Mouse (Mus musculus): ENCODE measurements around the gene Kif19a. TPM values are rescaled to one million over a fixed set of nuclear protein-coding genes. Genes with fewer than 3 reads are reported as not detected.

Kif19a gene
- not detected in 2 replicates for polyA plus RNA-seq (2011; ENCODE audit: insufficient read length, low read depth, missing spikeins)

DNA sequence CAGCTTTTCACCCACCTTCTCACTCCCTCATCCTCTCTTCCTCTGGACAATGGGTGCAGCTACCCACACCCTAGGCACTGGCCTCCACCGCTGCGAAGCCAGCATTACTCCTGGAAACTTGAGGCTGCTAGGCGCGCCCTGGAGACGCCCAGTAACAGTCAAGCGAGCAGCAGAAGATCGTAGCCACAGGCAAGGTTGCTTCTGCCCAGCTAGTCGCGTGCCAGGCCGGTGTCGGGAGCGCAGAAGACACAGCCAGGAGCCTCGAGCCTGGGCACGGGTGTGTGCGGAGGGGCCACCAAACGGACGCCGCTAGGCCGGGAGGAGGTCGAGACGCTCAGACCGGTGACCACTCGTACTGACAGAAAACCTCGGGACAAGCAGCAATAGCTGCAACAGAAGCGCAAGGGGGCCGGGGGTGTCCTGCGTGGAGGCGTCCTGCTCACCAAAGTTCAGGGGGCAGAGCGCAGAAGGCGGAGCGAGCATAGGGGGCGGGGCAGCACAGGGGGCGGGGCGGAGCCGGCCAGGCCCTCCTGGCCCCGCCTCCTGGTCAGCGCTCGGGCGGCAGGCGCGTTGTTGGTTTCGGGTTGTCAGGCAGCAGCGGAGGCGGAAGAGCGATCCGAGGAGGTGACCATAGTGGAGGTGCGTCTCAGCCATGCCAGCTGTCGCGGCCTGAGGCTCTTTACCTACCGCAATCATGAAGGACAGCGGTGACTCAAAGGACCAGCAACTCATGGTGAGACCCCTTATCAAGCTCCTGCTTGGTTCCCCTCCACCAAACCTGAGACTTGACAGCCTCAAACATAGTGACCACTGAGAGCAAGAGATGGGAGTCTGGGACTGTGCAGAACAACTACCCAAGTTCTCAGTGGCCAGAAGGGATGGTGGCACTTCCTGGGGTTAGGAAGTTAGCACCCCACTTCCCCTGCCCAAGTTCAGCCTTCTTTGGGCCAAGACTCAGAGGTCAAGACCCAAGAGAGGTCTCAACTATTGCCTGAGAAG is at the start of gene Kif19a:
Gene Kif19a, plus strand, starts transcription at position 569 of the 999 bp plus-strand sequence.
- peak within 1 kb of the TSS; percentile 43 for H3K4me3 ChIP-seq (ENCODE audit: insufficient read depth, low read length)
- no peak for TF ChIP-seq CTCF (IDR thresholded peaks at IDR 0.05; ENCODE audit: borderline replicate concordance, insufficient read depth, low read length)
- TF ChIP-seq POLR2A (IDR thresholded peaks at IDR 0.05; ENCODE audit: low read depth, low read length) = no peak
- H3K4me1 ChIP-seq (ENCODE audit: control insufficient read depth, insufficient read depth, low read length) = no peaks in the 10 kb centered on the region

DNA sequence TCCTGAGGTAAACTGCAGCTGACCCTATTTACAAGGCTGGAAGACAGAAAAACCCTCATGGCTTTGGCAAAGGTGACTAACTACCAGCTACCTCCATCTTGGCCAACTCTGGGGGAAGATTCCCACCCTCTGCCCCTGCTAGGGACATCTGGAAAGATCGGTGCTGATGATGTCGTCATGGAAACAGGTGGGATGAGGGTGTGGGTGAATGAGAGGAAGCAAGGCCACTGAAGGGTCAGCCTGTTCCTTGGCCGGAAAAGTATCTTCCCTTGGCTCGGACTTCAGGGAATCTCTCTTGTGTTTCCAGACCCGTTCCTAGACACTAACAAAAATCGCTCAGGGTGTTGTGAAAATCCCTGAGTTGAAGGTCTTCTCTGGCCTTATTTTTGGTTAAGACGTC is 49.7 kb upstream of the Kif19a start:
- H3K27ac ChIP-seq (ENCODE audit: insufficient read depth, low read length) = no peak overlapping the region
- H3K4me3 ChIP-seq (ENCODE audit: insufficient read depth, low read length) = no peak overlapping the region
- TF ChIP-seq CTCF (IDR thresholded peaks at IDR 0.05; ENCODE audit: borderline replicate concordance, insufficient read depth, low read length) (no peak), POLR2A (IDR thresholded peaks at IDR 0.05; ENCODE audit: low read depth, low read length) (no peak)
- no peaks in the 10 kb centered on the region for H3K4me1 ChIP-seq (ENCODE audit: control insufficient read depth, insufficient read depth, low read length)

More for the DNA sequence above, at the start of gene Kif19a:
- H3K27ac ChIP-seq (ENCODE audit: insufficient read depth, low read length) = no peak within 1 kb of the TSS

DNA sequence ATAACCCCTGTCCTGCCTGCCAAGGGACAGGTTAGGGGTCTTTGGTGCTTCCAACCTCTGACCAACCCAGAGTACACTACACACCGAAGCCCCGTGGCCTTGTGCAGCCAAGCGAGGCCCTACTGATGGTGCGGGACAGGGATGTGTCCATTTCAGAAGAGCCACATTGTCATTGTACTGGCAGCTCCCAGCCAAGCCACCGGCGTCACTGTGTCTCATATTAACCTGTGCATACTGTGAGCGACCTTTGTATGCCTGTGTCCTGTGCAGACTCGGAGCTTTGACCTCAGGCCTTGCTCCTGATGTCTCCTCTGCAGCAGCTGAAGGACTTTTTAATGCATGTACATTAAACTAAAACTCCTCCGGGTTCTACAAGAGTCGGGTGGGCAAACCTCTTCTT is 44.7 kb upstream of the Kif19a start:
- peaks cover 7% of the 10 kb centered on the region for H3K4me1 ChIP-seq (ENCODE audit: control insufficient read depth, insufficient read depth, low read length)
- TF ChIP-seq POLR2A (IDR thresholded peaks at IDR 0.05; ENCODE audit: low read depth, low read length) (no peak), CTCF (IDR thresholded peaks at IDR 0.05; ENCODE audit: borderline replicate concordance, insufficient read depth, low read length) (no peak)
- no peak overlapping the region for H3K4me3 ChIP-seq (ENCODE audit: insufficient read depth, low read length)
- H3K27ac ChIP-seq (ENCODE audit: insufficient read depth, low read length) = no peak overlapping the region

DNA sequence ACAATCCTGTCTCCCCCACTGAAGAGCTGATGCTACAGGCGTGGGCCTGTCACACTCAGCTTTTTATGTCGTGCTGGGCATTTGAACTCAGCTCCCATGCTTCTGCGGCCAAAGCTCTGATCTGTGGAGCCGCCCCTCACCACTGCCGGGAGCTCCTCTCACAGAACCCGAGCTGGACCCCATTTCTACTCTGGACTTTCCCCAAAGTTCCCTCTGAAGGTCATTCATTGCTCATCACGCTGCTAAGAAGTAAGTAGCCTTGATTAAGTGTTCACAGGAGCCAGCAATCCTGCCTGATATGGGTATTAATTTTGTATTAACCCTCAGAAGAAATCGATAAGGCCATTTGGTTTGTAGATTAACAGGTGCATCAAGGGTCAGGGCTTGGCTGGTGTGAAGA is 42.8 kb upstream of the Kif19a start:
- no peak for TF ChIP-seq CTCF (IDR thresholded peaks at IDR 0.05; ENCODE audit: borderline replicate concordance, insufficient read depth, low read length)
- TF ChIP-seq POLR2A (IDR thresholded peaks at IDR 0.05; ENCODE audit: low read depth, low read length) = no peak
- Histone ChIP-seq H3K27ac (ENCODE audit: insufficient read depth, low read length) (no peak overlapping the region), H3K4me1 (ENCODE audit: control insufficient read depth, insufficient read depth, low read length) (peaks cover 13% of the 10 kb centered on the region), H3K4me3 (ENCODE audit: insufficient read depth, low read length) (no peak overlapping the region)

DNA sequence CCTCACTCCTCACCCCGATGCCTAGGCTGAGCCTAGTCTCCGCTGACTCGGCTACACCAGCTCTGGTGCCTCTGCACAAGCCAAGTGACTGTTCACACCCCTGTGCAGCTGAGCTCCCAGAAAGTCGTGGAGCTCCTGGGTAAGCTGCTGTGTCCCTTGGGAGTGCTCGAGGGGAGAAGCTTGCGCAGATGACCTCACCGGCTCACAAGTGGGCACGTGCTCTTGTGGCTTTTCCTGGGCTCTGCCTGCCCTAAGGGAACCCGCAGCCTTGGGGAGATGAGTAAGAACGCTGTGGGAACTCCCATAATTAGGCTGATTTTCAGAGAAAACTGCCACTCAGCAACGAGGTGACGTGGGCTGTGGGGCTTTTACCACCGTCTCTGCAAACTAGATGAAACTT is 42.2 kb upstream of the Kif19a start:
- TF ChIP-seq CTCF (IDR thresholded peaks at IDR 0.05; ENCODE audit: borderline replicate concordance, insufficient read depth, low read length) (no peak), POLR2A (IDR thresholded peaks at IDR 0.05; ENCODE audit: low read depth, low read length) (no peak)
- peaks cover 17% of the 10 kb centered on the region for H3K4me1 ChIP-seq (ENCODE audit: control insufficient read depth, insufficient read depth, low read length)
- H3K27ac ChIP-seq (ENCODE audit: insufficient read depth, low read length) = no peak overlapping the region
- H3K4me3 ChIP-seq (ENCODE audit: insufficient read depth, low read length) = no peak overlapping the region

DNA sequence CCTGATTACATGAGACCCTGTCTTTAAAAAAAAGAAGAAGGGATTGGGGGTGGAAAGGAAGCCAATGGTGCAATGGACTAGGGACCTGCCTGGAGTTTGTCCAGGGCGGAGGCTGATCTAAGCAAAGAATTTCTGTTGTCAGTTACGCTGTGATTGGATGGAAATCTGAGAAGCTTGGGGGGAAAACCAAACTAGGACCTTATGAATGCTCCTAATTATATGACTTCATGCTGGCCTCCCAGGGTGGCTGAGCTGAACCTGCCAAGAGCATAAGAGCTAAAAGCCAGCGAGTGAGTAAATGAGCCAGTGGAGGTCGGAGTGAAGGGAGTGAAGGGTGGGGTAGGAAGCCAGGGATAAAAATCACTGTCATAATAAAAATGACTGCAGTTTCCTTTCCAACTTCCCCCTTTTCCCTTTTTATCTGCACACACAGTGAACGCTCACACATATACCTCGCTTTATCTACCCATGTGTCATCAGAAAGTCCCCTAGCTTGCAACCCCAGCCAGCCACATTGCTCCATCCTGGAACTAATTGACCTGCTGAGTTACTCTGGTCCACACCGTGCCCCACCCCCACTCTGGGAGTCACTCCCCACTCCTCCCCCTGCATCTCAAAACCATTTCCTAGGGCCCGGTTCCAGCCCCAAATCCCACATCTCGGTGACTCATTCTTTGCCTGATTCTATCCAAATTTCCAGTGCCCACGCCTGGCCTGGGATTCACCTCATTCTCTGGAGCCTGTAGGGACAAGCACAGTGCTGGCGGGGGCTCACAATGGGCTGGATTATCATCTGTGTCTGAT is 40.2 kb upstream of the Kif19a start:
- no peak overlapping the region for H3K4me3 ChIP-seq (ENCODE audit: insufficient read depth, low read length)
- H3K27ac ChIP-seq (ENCODE audit: insufficient read depth, low read length) = peak overlapping the region; percentile 83
- H3K4me1 ChIP-seq (ENCODE audit: control insufficient read depth, insufficient read depth, low read length) = peaks cover 21% of the 10 kb centered on the region
- TF ChIP-seq CTCF (IDR thresholded peaks at IDR 0.05; ENCODE audit: borderline replicate concordance, insufficient read depth, low read length) = no peak
- no peak for TF ChIP-seq POLR2A (IDR thresholded peaks at IDR 0.05; ENCODE audit: low read depth, low read length)

DNA sequence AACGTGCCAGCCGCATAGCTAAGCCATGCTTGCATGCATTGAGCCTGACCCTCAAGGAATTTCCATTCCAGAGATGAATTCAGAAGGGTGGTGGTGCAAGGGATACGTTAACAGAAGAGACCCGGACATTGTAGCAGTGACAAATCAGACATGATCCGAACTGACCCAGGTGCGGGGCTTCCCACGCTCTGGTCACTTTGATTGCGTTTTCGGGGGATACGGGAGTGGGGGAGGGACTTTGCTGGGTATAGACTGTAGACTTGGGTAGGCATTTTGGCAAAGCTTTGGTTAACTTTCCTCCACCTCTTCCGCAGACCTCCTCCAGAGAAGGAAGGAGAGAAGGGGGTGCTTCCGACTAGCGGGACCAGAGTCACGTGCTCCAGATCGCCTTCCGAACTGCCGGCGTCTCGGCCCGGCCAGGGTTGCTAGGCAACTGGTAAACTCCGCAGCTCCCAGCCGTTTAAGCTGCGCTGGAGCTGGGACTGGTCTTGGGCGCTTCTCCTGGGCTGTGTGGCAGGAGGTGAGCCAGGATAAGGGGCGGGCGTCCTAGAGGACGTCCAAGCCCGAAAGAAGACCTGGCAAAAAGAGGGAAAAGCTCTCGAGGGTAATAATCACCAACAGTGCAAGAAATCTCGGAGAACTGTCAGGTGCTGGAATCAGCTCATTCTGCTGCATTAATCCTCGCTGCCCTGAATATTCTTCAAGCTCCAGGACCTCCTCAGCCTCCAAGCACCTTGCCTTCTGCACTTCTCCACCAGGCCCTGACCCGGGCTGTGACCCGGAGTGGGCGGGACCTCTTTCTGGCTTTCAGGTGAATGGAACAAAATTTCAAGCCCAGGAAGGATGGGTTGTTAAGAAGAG is 38.0 kb upstream of the Kif19a start, which contains the start of gene Dnaic2:
Gene Dnaic2, plus strand, starts transcription at position 444 of the 861 bp plus-strand sequence.
- no peak for TF ChIP-seq CTCF (IDR thresholded peaks at IDR 0.05; ENCODE audit: borderline replicate concordance, insufficient read depth, low read length)
- TF ChIP-seq POLR2A (IDR thresholded peaks at IDR 0.05; ENCODE audit: low read depth, low read length) = no peak
- Histone ChIP-seq H3K4me3 (ENCODE audit: insufficient read depth, low read length) (0 out of 2 replicates have a peak within 1 kb of the TSS, but pooled peaks have one; percentile 11), H3K27ac (ENCODE audit: insufficient read depth, low read length) (no peak within 1 kb of the TSS), H3K4me1 (ENCODE audit: control insufficient read depth, insufficient read depth, low read length) (peaks cover 21% of the 10 kb centered on the region)

DNA sequence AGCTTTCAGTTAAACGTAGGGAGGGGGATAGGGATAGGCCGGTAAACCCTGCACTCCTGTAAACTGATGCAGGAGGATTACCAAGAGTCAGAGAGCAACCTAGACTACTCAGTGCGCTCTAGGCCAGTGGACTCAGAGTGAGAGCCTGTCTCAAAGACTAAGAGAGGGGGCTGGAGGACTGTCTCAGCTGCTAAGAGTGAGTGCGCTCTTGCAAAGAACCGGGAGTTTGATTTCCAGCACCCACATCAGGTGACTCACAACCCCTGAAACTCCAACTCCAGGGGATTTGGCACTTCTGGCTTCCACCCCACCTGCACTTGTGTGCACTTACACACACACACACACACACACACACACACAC is 37.4 kb upstream of the Kif19a start:
- TF ChIP-seq POLR2A (IDR thresholded peaks at IDR 0.05; ENCODE audit: low read depth, low read length) (no peak), CTCF (IDR thresholded peaks at IDR 0.05; ENCODE audit: borderline replicate concordance, insufficient read depth, low read length) (no peak)
- Histone ChIP-seq H3K27ac (ENCODE audit: insufficient read depth, low read length) (no peak overlapping the region), H3K4me3 (ENCODE audit: insufficient read depth, low read length) (no peak overlapping the region), H3K4me1 (ENCODE audit: control insufficient read depth, insufficient read depth, low read length) (peaks cover 21% of the 10 kb centered on the region)

DNA sequence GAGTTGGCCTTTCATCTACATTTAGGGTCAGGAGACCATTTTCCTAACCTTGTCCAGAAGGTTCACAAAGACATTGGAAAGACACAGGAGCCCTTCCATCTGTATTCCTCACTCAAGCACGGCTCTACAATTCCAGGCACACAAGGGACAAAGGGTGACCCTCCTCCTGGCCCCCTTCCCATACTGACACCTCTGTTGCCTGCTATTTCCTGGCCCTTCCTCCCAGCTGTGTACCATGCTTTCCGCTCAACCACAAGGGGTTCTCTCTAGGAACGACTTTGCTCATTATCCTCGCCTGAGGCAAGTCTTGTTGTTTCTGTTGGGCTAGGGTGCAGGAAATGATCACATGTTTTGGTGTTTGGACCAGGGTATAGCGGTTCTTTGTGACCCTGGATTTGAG is 36.9 kb upstream of the Kif19a start:
- Histone ChIP-seq H3K4me3 (ENCODE audit: insufficient read depth, low read length) (no peak overlapping the region), H3K4me1 (ENCODE audit: control insufficient read depth, insufficient read depth, low read length) (peaks cover 21% of the 10 kb centered on the region), H3K27ac (ENCODE audit: insufficient read depth, low read length) (no peak overlapping the region)
- TF ChIP-seq CTCF (IDR thresholded peaks at IDR 0.05; ENCODE audit: borderline replicate concordance, insufficient read depth, low read length) (no peak), POLR2A (IDR thresholded peaks at IDR 0.05; ENCODE audit: low read depth, low read length) (no peak)
